Mouse (Mus musculus) lung, postnatal 0 days (tissue): ENCODE measurements around the gene Lgals1. TPM values are rescaled to one million over a fixed set of nuclear protein-coding genes. Genes with fewer than 3 reads are reported as not detected.

Source experiments
- ATAC-seq: fragments of 200-750 bp; cut with Nextera tagmentation; 2 replicates; pipeline ENCODE4 v1.8.0; 2017; ENCODE audit warnings: moderate library complexity
- DNase-seq: peaks from one replicate; pipeline ENCODE4 v3.0.0-alpha.2; 2016; ENCODE audit warnings: low spot score
- H3K27ac ChIP-seq: fragments of 300-500 bp; sonication (generic); 2 replicates; pipeline ENCODE4 v1.5.1; 2014; ENCODE audit warnings: antibody characterized with exemption, mild to moderate bottlenecking, low read length, mixed read lengths
- H3K27me3 ChIP-seq: fragments of 300-500 bp; sonication (generic); replicated peaks from 2 replicates; pipeline ENCODE4 v1.6.1; 2014; ENCODE audit warnings: low read length, mixed read lengths; ENCODE audit not compliant: insufficient read depth
- H3K36me3 ChIP-seq: fragments of 300-500 bp; sonication (generic); 2 replicates; pipeline ENCODE4 v1.6.1; 2014; ENCODE audit warnings: low read length, mixed read lengths; ENCODE audit not compliant: insufficient read depth
- H3K4me1 ChIP-seq: fragments of 300-500 bp; sonication (generic); 2 replicates; pipeline ENCODE4 v1.6.1; 2014; ENCODE audit warnings: antibody characterized with exemption, low read depth, low read length, mixed read lengths; ENCODE audit not compliant: insufficient read depth
- H3K4me2 ChIP-seq: fragments of 300-500 bp; sonication (generic); replicated peaks from 2 replicates; pipeline ENCODE4 v1.6.1; 2014; ENCODE audit warnings: low read depth, mild to moderate bottlenecking, low read length, moderate library complexity, mixed read lengths
- H3K4me3 ChIP-seq: fragments of 300-500 bp; sonication (generic); 2 replicates; pipeline ENCODE4 v1.5.1; 2014; ENCODE audit warnings: low read depth, low read length
- H3K9ac ChIP-seq: fragments of 300-500 bp; sonication (generic); replicated peaks from 2 replicates; pipeline ENCODE4 v1.6.1; 2014; ENCODE audit warnings: low read depth, mild to moderate bottlenecking
- H3K9me3 ChIP-seq: fragments of 300-500 bp; sonication (generic); 2 replicates; pipeline ENCODE4 v1.6.1; 2016; ENCODE audit warnings: low read length, mixed read lengths
- CTCF ChIP-seq: IDR thresholded peaks from 2 replicates; pipeline ENCODE4 v1.5.1; 2016; ENCODE audit warnings: antibody characterized with exemption, mild to moderate bottlenecking
- EP300 ChIP-seq: IDR thresholded peaks from 2 replicates; pipeline ENCODE4 v1.6.1; 2016; ENCODE audit warnings: antibody characterized with exemption, mild to moderate bottlenecking, control low read depth
- WGBS: fragments of 180-500 bp; shearing (Covaris S2); extraction: QIAGEN DNeasy Blood & Tissue Kit; methylation state at CpG from one replicate; pipeline ENCODE4 v1.1.7; 2014; 5-methylcytosine and 5-hydroxymethylcytosine counted together
- polyA plus RNA-seq: library from polyadenylated mRNA; unstranded; fragments of >200 nt; fragmentation: Nextera tagmentation; extraction: Ambion mirVana; gene quantifications from 2 replicates; pipeline ENCODE4 v1.2.1, GENCODE M21; 2015

Gene Lgals1
- polyA plus RNA-seq, 1 experiment from 2014 or later = 726 TPM

DNA sequence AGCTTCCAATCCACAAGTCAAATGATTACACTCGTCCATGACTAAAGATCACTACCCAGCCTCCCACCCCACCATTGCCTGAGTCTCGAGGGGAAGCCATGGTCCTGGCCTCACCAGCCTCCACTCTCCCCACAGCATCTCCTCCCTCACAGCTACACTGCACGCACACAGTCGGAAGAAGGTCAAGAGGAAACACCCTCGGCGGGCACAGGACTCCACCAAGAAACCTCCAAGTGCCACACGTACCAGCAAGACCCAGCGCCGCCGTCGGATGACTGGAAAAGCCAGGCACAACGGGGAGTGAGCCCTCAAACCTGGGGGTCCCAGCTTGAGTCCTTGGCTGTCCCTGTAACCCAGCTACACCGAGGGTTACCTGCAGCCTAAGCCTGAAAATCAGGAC lies 13.8 kb downstream of the Lgals1 start:
- Histone ChIP-seq H3K9ac (no peak overlapping the region), H3K4me3 (no peak overlapping the region), H3K36me3 (0 out of 2 replicates have a peak, but pooled peaks cover 15% of the 10 kb centered on the region), H3K9me3 (no peaks in the 10 kb centered on the region), H3K4me1 (no peaks in the 10 kb centered on the region), H3K27ac (no peak overlapping the region), H3K27me3 (no peaks in the 10 kb centered on the region), H3K4me2 (no peak overlapping the region)
- 90% methylated on average over 13 of the region's 13 CpGs for WGBS
- DNase-seq = no peak
- no peak for ATAC-seq
- no peak for TF ChIP-seq EP300
- TF ChIP-seq CTCF = no peak

- H3K4me1 ChIP-seq = no peaks in the 10 kb centered on the region
- 0 out of 2 replicates have a peak, but pooled peaks cover 15% of the 10 kb centered on the region for H3K36me3 ChIP-seq
- ATAC-seq (peak; percentile 68), DNase-seq (peak; percentile 88)
- no peaks in the 10 kb centered on the region for H3K27me3 ChIP-seq
- no peak overlapping the region; the same call in 1 of the 2 replicates for H3K9ac ChIP-seq
- no peaks in the 10 kb centered on the region for H3K9me3 ChIP-seq
- H3K4me3 ChIP-seq = peak overlapping the region; percentile 14; the same call in 1 of the 2 replicates
- no peak overlapping the region for H3K27ac ChIP-seq
- TF ChIP-seq CTCF (peak; percentile 86), EP300 (no peak)
- WGBS = 3% methylated on average over 9 of the region's 9 CpGs
- H3K4me2 ChIP-seq = peak overlapping the region; percentile 57
Observed at GRCm38 (mm10) chr15:78942663-78943062, 16.1 kb downstream of the Lgals1 start.

- ATAC-seq (no peak), DNase-seq (no peak)
- Histone ChIP-seq H3K4me3 (no peak overlapping the region), H3K9me3 (no peaks in the 10 kb centered on the region), H3K9ac (no peak overlapping the region), H3K27ac (no peak overlapping the region), H3K4me2 (no peak overlapping the region), H3K36me3 (0 out of 2 replicates have a peak, but pooled peaks cover 3% of the 10 kb centered on the region), H3K27me3 (no peaks in the 10 kb centered on the region), H3K4me1 (no peaks in the 10 kb centered on the region)
- TF ChIP-seq EP300 (no peak), CTCF (no peak)
- 58% methylated on average over 7 of the region's 7 CpGs for WGBS
Observed at GRCm38 (mm10) chr15:78946232-78946631, 19.7 kb downstream of the Lgals1 start.

GRCm38 (mm10) chr15:78947657-78948056 lies 21.1 kb downstream of the Lgals1 start, which contains the start of gene Triobp:
TSS of gene Triobp (plus strand) at chr15:78947724.
- no peaks in the 10 kb centered on the region for H3K36me3 ChIP-seq
- ATAC-seq = peak; percentile 100
- H3K27ac ChIP-seq = no peak within 1 kb of the TSS

GRCm38 (mm10) chr15:78948152-78948725 lies 21.7 kb downstream of the Lgals1 start:
- Histone ChIP-seq H3K27me3 (no peaks in the 10 kb centered on the region), H3K9ac (no peak overlapping the region), H3K4me3 (peak overlapping the region; percentile 17; the same call in 1 of the 2 replicates), H3K36me3 (no peaks in the 10 kb centered on the region), H3K27ac (no peak overlapping the region), H3K4me1 (no peaks in the 10 kb centered on the region), H3K4me2 (peak overlapping the region; percentile 54), H3K9me3 (no peaks in the 10 kb centered on the region)
- WGBS = 6% methylated on average over 11 of the region's 11 CpGs
- no peak for ATAC-seq
- no peak for TF ChIP-seq CTCF
- TF ChIP-seq EP300 = no peak
- no peak for DNase-seq

More at GRCm38 (mm10) chr15:78947657-78948056, 21.1 kb downstream of the Lgals1 start, which contains the start of gene Triobp:
- Histone ChIP-seq H3K27me3 (no peaks in the 10 kb centered on the region), H3K4me3 (peak within 1 kb of the TSS; percentile 17; the same call in 1 of the 2 replicates), H3K9me3 (no peaks in the 10 kb centered on the region), H3K4me1 (no peaks in the 10 kb centered on the region), H3K4me2 (peak within 1 kb of the TSS; percentile 54), H3K9ac (no peak within 1 kb of the TSS)
- TF ChIP-seq CTCF (no peak), EP300 (no peak)
- 0% methylated on average over 24 of the region's 24 CpGs for WGBS
- peak; percentile 99 for DNase-seq

GRCm38 (mm10) chr15:78948883-78949282 lies 22.4 kb downstream of the Lgals1 start:
- no peak overlapping the region for H3K9ac ChIP-seq
- H3K9me3 ChIP-seq = no peaks in the 10 kb centered on the region
- H3K36me3 ChIP-seq = no peaks in the 10 kb centered on the region
- ATAC-seq (no peak), DNase-seq (no peak)
- WGBS = 97% methylated on average over 3 of the region's 3 CpGs
- no peak overlapping the region for H3K27ac ChIP-seq
- H3K4me1 ChIP-seq = no peaks in the 10 kb centered on the region
- H3K4me3 ChIP-seq = no peak overlapping the region
- H3K4me2 ChIP-seq = no peak overlapping the region
- no peaks in the 10 kb centered on the region for H3K27me3 ChIP-seq
- no peak for TF ChIP-seq CTCF
- TF ChIP-seq EP300 = no peak

- 71% methylated on average over 3 of the region's 3 CpGs for WGBS
- Histone ChIP-seq H3K4me2 (no peak overlapping the region), H3K27ac (no peak overlapping the region), H3K9me3 (no peaks in the 10 kb centered on the region), H3K4me3 (no peak overlapping the region), H3K36me3 (no peaks in the 10 kb centered on the region), H3K9ac (no peak overlapping the region), H3K4me1 (no peaks in the 10 kb centered on the region), H3K27me3 (no peaks in the 10 kb centered on the region)
- DNase-seq = no peak
- TF ChIP-seq EP300 = no peak
- no peak for TF ChIP-seq CTCF
- ATAC-seq = no peak
Observed at GRCm38 (mm10) chr15:78955663-78956062, 29.1 kb downstream of the Lgals1 start.
